Mouse (Mus musculus) lung, postnatal 36 days (tissue): ENCODE results near the gene Skint2.

Experiments
- DNase-seq: peaks from one replicate; pipeline ENCODE4 v3.0.0; 2022; ENCODE audit warnings: mixed read lengths

The Skint2 gene

GRCm38 (mm10) chr4:112556894-112557293, at the start of gene Skint2:
Skint2 (plus strand) TSS chr4:112557194.
- DNase-seq, result no peak
